Mouse (Mus musculus): ENCODE data around the gene Coro7. TPM values are rescaled to one million over a fixed set of nuclear protein-coding genes. Genes with fewer than 3 reads are reported as not detected.

Coro7 gene
- polyA plus RNA-seq (2014; fragmentation: Nextera tagmentation; extraction: Ambion mirVana), result 12.1 and 12.4 TPM in 2 replicates

DNA sequence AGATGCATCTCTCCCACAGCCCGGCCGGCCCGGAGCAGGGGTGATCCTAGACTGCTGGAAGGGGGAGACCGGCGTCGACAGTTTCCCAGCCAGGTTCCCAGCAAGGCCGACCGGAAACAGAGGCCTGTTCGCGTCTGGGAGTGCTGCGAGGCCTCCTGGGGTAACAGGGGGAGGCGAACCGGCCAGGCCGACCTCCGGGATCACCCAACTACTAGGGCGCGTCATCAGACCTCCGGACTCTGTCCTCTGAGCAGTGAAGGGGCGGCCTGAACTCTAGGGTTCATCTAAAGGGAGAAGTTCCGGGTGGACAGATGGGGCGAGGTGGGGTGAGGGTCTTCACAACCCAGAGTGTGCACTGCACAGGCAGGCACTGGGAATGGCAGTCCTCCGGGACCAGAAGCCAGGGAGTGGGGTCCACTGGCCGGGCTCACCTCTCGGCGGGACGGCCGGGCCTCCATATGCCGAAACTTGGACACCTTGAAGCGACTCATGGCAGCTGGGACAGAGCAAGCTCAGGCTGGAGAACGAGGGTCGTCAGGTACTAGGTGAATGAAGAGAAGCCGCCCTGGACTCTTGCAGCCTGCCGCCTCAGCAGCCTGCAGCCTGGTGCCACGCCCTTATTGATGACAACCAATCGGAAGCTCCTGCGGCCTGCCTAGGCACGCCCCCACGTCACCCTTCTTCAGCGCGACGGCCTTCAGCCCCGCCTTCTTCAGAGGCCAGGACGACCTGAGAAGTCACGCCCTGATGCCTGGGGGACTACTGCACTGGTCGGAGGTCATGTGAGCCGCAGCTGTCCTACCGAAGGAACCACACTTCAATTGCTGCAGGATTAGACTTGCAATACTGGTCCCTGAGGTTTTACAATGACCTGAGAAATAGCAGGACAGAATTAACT lies at the start of gene Coro7:
TSS of gene Coro7 (minus strand) at position 657 of the 898 bp plus-strand sequence.
- under 1% methylated on average over 45 of the region's 47 CpGs for WGBS (ENCODE audit: insufficient replicate concordance)
- no peaks in the 10 kb centered on the region for H3K9me3 ChIP-seq (replicated peaks; ENCODE audit: control insufficient read depth, low read length)
- no peaks in the 10 kb centered on the region for H3K27me3 ChIP-seq (ENCODE audit: control insufficient read depth, insufficient read depth, low read length)
- ATAC-seq (replicated peaks; ENCODE audit: insufficient number of reproducible peaks, low FRiP score, low TSS enrichment), result peak; percentile 92
- H3K27ac ChIP-seq (ENCODE audit: low read depth, low read length), result no peak within 1 kb of the TSS
- H3K9ac ChIP-seq (ENCODE audit: low read depth, low read length), result peak within 1 kb of the TSS; percentile 69
- H3K4me3 ChIP-seq (ENCODE audit: low read depth, low read length), result peak within 1 kb of the TSS; percentile 62
- peak within 1 kb of the TSS; percentile 90 for H3K4me2 ChIP-seq
- peaks cover 12% of the 10 kb centered on the region for H3K4me1 ChIP-seq (ENCODE audit: control insufficient read depth, insufficient read depth, low read length)
- peaks cover 4% of the 10 kb centered on the region; the same call in 1 of the 2 replicates for H3K36me3 ChIP-seq (ENCODE audit: control insufficient read depth, insufficient read depth, low read length)

DNA sequence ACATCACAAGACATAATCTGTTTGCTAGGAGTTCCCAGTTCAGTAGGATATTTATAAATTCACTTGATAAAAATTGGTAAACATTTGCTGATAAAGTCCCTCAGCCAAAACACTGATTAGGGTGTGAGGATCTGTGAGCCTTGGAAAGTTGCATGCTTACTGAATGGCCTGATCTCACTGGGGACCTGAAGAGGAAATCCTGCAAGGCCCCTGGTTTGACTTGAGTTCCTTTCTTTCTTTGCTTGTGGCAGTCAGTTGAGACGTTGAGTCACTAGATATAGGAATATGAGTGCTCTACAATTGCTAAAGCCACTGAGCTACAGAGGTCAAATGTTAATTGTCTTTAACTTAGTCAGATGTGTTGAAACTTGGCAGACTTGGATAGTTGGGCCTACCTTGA lies 48.4 kb upstream of the Coro7 start:
- H3K4me2 ChIP-seq, result peak overlapping the region; percentile 95; the same call in 1 of the 2 replicates
- no peaks in the 10 kb centered on the region for H3K9me3 ChIP-seq (replicated peaks; ENCODE audit: control insufficient read depth, low read length)
- no peaks in the 10 kb centered on the region; the same call in 1 of the 2 replicates for H3K27me3 ChIP-seq (ENCODE audit: control insufficient read depth, insufficient read depth, low read length)
- H3K36me3 ChIP-seq (ENCODE audit: control insufficient read depth, insufficient read depth, low read length), result no peaks in the 10 kb centered on the region
- peaks cover 7% of the 10 kb centered on the region; the same call in 1 of the 2 replicates for H3K4me1 ChIP-seq (ENCODE audit: control insufficient read depth, insufficient read depth, low read length)
- H3K27ac ChIP-seq (ENCODE audit: low read depth, low read length), result no peak overlapping the region
- H3K9ac ChIP-seq (ENCODE audit: low read depth, low read length), result no peak overlapping the region
- ATAC-seq (replicated peaks; ENCODE audit: insufficient number of reproducible peaks, low FRiP score, low TSS enrichment), result no peak
- H3K4me3 ChIP-seq (ENCODE audit: low read depth, low read length), result peak overlapping the region; percentile 12; the same call in 1 of the 2 replicates
- WGBS (ENCODE audit: insufficient replicate concordance), result 39% methylated on average over 1 of the region's 1 CpGs

DNA sequence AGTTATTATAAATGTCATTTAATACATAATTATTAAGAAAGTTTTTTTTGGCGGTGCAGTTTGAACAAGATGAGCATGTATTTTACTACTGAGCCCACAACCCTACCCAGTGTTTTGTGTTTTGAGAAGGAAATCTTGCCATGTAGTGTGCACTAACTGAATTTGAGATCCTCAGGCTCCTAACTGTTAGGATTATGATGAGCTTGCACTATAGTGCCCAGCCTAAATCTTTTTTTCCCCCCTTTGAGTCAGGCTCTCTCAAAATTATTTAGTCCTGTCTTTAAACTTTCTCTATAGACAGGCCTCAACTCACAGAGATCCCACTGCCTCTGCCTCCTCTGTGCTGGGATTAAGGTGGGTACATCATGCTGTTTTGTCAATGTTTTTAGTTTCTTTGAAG lies 47.9 kb upstream of the Coro7 start:
- Histone ChIP-seq H3K27ac (ENCODE audit: low read depth, low read length) (no peak overlapping the region), H3K4me3 (ENCODE audit: low read depth, low read length) (peak overlapping the region; percentile 12; the same call in 1 of the 2 replicates), H3K36me3 (ENCODE audit: control insufficient read depth, insufficient read depth, low read length) (no peaks in the 10 kb centered on the region), H3K4me2 (peak overlapping the region; percentile 95), H3K9ac (ENCODE audit: low read depth, low read length) (no peak overlapping the region), H3K9me3 (replicated peaks; ENCODE audit: control insufficient read depth, low read length) (no peaks in the 10 kb centered on the region), H3K4me1 (ENCODE audit: control insufficient read depth, insufficient read depth, low read length) (peaks cover 7% of the 10 kb centered on the region; the same call in 1 of the 2 replicates), H3K27me3 (ENCODE audit: control insufficient read depth, insufficient read depth, low read length) (no peaks in the 10 kb centered on the region; the same call in 1 of the 2 replicates)
- ATAC-seq (replicated peaks; ENCODE audit: insufficient number of reproducible peaks, low FRiP score, low TSS enrichment), result no peak
- WGBS (ENCODE audit: insufficient replicate concordance), result 88% methylated on average over 1 of the region's 1 CpGs

DNA sequence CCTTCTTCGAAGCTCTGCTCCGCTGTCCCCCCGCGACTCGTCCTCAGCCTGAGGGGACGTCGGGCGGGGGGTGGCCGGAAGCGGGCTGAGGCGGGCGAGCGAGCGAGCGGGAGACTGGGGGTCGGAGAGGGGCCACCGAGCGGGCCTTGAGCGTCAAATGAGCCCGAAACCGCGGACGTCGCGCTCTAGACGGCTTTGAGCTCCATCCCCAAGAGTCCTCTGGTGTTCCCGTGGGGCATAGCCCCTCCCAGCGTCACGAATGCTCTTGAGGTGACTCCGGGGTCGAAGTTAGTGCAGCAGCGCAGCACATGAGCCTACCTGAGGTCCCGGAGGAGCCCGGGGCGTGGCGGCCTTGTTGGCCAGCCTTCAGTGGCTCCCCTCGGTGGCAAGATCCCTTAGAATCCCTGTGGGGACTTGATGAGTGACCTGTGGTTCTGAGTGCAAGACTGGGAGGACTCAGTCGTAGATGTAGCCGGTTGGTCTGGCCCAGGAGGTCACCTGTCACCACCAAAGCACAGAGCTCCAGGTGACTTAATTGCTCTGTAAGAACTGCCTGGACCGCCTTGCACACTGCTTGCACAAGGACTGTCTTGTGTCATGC lies 47.1 kb upstream of the Coro7 start:
- H3K27me3 ChIP-seq (ENCODE audit: control insufficient read depth, insufficient read depth, low read length), result no peaks in the 10 kb centered on the region; the same call in 1 of the 2 replicates
- peaks cover 7% of the 10 kb centered on the region; the same call in 1 of the 2 replicates for H3K4me1 ChIP-seq (ENCODE audit: control insufficient read depth, insufficient read depth, low read length)
- peak; percentile 73 for ATAC-seq (replicated peaks; ENCODE audit: insufficient number of reproducible peaks, low FRiP score, low TSS enrichment)
- no peaks in the 10 kb centered on the region for H3K9me3 ChIP-seq (replicated peaks; ENCODE audit: control insufficient read depth, low read length)
- peak overlapping the region; percentile 95 for H3K4me2 ChIP-seq
- H3K4me3 ChIP-seq (ENCODE audit: low read depth, low read length), result peak overlapping the region; percentile 73
- peak overlapping the region; percentile 91 for H3K9ac ChIP-seq (ENCODE audit: low read depth, low read length)
- H3K27ac ChIP-seq (ENCODE audit: low read depth, low read length), result peak overlapping the region; percentile 84
- H3K36me3 ChIP-seq (ENCODE audit: control insufficient read depth, insufficient read depth, low read length), result no peaks in the 10 kb centered on the region
- under 1% methylated on average over 40 of the region's 40 CpGs for WGBS (ENCODE audit: insufficient replicate concordance)

DNA sequence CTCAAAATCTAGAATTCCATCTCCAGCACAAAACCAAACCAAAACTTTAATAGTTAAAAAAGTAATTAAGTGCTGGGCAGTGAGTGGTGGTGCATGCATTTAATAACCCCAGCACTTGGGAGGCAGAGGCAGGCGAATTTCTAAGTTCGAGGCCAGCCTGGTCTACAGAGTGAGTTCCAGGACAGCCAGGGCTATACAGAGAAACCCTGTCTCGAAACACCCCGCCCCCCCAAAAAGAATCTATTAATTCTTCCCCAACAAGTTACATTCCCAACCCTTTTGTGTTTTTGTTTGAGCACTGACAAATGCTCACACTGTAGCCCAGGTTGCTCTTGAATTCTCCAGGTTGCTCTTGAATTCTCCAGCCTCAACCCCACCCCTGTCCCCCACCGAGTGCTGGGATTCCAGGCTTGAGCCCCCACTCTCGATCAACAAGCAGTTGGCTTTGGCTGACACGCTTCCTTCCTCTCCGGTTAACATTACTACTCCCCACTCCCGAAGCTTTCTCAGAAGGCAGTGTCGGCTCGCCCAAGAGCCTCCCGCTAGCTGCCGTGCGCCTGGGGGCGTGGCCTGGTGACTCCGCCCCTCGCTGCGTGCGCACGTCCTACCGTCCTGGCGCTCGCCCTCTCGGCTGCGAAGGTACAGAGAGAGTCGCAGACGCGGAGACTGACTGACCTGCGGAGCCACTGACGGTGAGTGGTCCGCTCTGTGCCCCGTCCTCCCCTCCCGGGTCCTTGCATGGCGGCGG lies 46.4 kb upstream of the Coro7 start, which contains the start of gene Hmox2:
TSS of gene Hmox2 (plus strand) at position 582 of the 748 bp plus-strand sequence.
- WGBS (ENCODE audit: insufficient replicate concordance), result 6% methylated on average over 35 of the region's 35 CpGs
- peak within 1 kb of the TSS; percentile 84 for H3K27ac ChIP-seq (ENCODE audit: low read depth, low read length)
- no peaks in the 10 kb centered on the region for H3K36me3 ChIP-seq (ENCODE audit: control insufficient read depth, insufficient read depth, low read length)
- H3K9me3 ChIP-seq (replicated peaks; ENCODE audit: control insufficient read depth, low read length), result no peaks in the 10 kb centered on the region
- peak within 1 kb of the TSS; percentile 91 for H3K9ac ChIP-seq (ENCODE audit: low read depth, low read length)
- H3K4me2 ChIP-seq, result peak within 1 kb of the TSS; percentile 95
- peak within 1 kb of the TSS; percentile 73 for H3K4me3 ChIP-seq (ENCODE audit: low read depth, low read length)
- no peaks in the 10 kb centered on the region; the same call in 1 of the 2 replicates for H3K27me3 ChIP-seq (ENCODE audit: control insufficient read depth, insufficient read depth, low read length)
- H3K4me1 ChIP-seq (ENCODE audit: control insufficient read depth, insufficient read depth, low read length), result peaks cover 7% of the 10 kb centered on the region; the same call in 1 of the 2 replicates
- ATAC-seq (replicated peaks; ENCODE audit: insufficient number of reproducible peaks, low FRiP score, low TSS enrichment), result peak; percentile 95

DNA sequence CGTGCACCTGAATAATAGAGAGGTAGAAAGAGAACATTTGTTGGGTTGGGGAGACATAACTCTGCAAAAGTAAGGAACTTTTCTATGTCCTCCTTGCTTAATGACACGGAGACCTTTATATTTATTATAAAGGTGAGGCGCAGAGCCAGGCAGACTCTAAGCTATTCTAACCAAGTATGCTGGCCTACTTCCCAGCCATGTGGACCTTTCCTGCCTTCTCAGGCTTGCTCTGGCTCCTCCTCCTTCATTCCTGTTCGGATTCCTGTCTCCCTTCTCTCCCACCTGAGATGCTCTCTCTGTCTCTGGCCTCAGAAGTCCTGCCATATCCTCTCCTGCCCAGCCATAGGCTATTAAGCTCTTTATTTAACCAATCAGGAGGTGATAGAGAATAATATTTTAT lies 45.7 kb upstream of the Coro7 start:
- Histone ChIP-seq H3K4me3 (ENCODE audit: low read depth, low read length) (no peak overlapping the region), H3K4me1 (ENCODE audit: control insufficient read depth, insufficient read depth, low read length) (peaks cover 7% of the 10 kb centered on the region; the same call in 1 of the 2 replicates), H3K36me3 (ENCODE audit: control insufficient read depth, insufficient read depth, low read length) (no peaks in the 10 kb centered on the region), H3K9me3 (replicated peaks; ENCODE audit: control insufficient read depth, low read length) (no peaks in the 10 kb centered on the region), H3K9ac (ENCODE audit: low read depth, low read length) (no peak overlapping the region), H3K27me3 (ENCODE audit: control insufficient read depth, insufficient read depth, low read length) (no peaks in the 10 kb centered on the region; the same call in 1 of the 2 replicates), H3K27ac (ENCODE audit: low read depth, low read length) (no peak overlapping the region), H3K4me2 (no peak overlapping the region)
- WGBS (ENCODE audit: insufficient replicate concordance), result 68% methylated on average over 4 of the region's 4 CpGs
- no peak for ATAC-seq (replicated peaks; ENCODE audit: insufficient number of reproducible peaks, low FRiP score, low TSS enrichment)

DNA sequence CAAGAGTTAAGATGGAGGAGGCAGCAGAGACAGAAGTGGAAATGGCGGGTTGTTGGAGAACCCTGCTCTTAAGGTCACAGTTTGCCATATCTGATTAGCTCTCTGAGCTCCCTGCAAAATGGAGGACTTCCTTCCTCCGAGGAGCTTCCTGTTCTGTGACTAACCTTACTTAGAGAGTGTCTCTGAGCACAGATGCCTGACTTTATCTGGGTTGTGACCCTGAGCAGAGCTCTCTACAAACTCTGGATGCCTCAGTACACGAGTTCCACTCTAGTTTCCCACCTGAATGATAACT lies 43.3 kb upstream of the Coro7 start:
- no peaks in the 10 kb centered on the region for H3K36me3 ChIP-seq (ENCODE audit: control insufficient read depth, insufficient read depth, low read length)
- H3K9me3 ChIP-seq (replicated peaks; ENCODE audit: control insufficient read depth, low read length), result no peaks in the 10 kb centered on the region
- ATAC-seq (replicated peaks; ENCODE audit: insufficient number of reproducible peaks, low FRiP score, low TSS enrichment), result no peak
- no peak overlapping the region for H3K4me2 ChIP-seq
- H3K4me3 ChIP-seq (ENCODE audit: low read depth, low read length), result no peak overlapping the region
- peaks cover 4% of the 10 kb centered on the region; the same call in 1 of the 2 replicates for H3K4me1 ChIP-seq (ENCODE audit: control insufficient read depth, insufficient read depth, low read length)
- WGBS (ENCODE audit: insufficient replicate concordance), result 51% methylated on average over 3 of the region's 3 CpGs
- no peak overlapping the region for H3K27ac ChIP-seq (ENCODE audit: low read depth, low read length)
- H3K9ac ChIP-seq (ENCODE audit: low read depth, low read length), result no peak overlapping the region
- H3K27me3 ChIP-seq (ENCODE audit: control insufficient read depth, insufficient read depth, low read length), result no peaks in the 10 kb centered on the region; the same call in 1 of the 2 replicates

All from heart, embryonic 11.5 days (tissue).